Mouse (Mus musculus) stomach, postnatal 0 days (tissue): Measurements from ENCODE around the gene Cdh8.

Experiments used
- CTCF ChIP-seq: IDR thresholded peaks from 2 replicates; pipeline ENCODE4 v1.5.1; 2016; ENCODE audit warnings: antibody characterized with exemption, low read depth, mild to moderate bottlenecking, moderate library complexity
- EP300 ChIP-seq: optimal IDR thresholded peaks from 2 replicates; pipeline ENCODE3; 2016; ENCODE audit warnings: antibody characterized with exemption

DNA sequence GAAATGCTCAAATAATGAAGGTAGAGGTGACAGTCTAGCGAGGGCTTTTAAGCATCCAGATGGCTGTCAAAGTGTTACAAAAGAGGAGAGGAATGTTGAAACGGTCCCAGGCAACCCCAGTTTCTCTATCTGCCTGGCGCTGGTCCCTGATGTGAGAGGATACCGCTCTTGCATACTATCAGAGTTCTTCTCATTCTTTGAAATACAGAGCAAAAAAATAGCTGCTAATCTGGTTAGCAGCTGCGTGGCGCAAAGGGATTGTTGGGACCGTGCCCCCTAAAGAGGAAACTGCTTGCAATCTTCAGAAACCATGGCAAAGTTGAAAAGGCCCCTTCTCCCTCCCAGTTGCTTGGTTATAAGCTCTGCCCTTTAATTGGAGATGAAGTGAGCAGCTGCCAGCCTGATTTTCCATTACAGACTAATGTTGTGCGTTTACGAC, 1.8 kb downstream of the Cdh8 start:
- TF ChIP-seq CTCF (no peak), EP300 (no peak)
